Mouse (Mus musculus): ENCODE measurements around the gene Trappc1. TPM values are rescaled to one million over a fixed set of nuclear protein-coding genes. Genes with fewer than 3 reads are reported as not detected.
A peak's percentile ranks its signal among the peaks of the same experiment; 100 is the strongest.
"Not testable (repeated sequence)": the region's sequence is repeated elsewhere in the genome, so short reads cannot be mapped to it uniquely, and the experiment has no call there.

Gene Trappc1
- total RNA-seq (2021): 10 to 100 TPM; 55.4 to 55.5 TPM
- long read RNA-seq, experiment 1, transcript Trappc1-202 (4 exons, 759 nt): minor isoform, 10 of 28 reads
- long read RNA-seq, experiment 1, transcript Trappc1-203 (5 exons, 751 nt): major isoform, 15 of 28 reads
- long read RNA-seq, experiment 1, partial matches to known transcripts: 2 of 28 reads
- long read RNA-seq, experiment 1, other reads (novel, unspliced or antisense): 1 of 28 reads
- long read RNA-seq, experiment 2, transcript Trappc1-202 (4 exons, 759 nt): minor isoform, 13 of 29 reads
- long read RNA-seq, experiment 2, transcript Trappc1-203 (5 exons, 751 nt): major isoform, 15 of 29 reads
- long read RNA-seq, experiment 2, partial matches to known transcripts: 0 of 29 reads
- long read RNA-seq, experiment 2, other reads (novel, unspliced or antisense): 1 of 29 reads

DNA sequence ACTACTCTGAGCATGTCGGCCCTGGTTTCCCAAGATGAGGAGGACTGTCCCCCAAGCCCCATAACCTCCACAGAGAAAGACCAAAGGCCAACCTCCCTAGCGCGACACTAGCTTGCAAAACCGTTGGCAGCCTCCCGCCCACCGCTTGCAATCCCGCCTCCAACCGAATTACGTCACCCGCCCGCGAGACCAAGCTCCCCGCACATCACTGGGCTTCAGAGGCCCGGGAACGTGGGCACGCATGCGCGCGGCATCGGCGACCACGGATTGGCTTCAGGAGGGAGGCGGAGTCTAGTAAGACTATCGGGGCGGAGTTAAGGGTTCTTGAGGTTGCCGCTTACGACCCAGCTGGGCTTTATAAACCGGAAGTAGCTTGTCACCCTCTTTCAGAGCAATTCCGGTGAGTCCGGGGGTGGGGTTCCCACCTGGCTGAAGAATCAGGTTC is at the start of gene Trappc1, which contains the start of gene Cntrob:
TSS of gene Trappc1 (plus strand) at position 314 of the 445 bp plus-strand sequence.
TSS of gene Cntrob (minus strand) at position 109 of the 445 bp plus-strand sequence.
- peak; percentile 98 for DNase-seq

GRCm38 (mm10) chr11:69275650-69276049 is 48.1 kb upstream of the Trappc1 start:
- DNase-seq: no peak

GRCm38 (mm10) chr11:69276081-69276480 is 47.7 kb upstream of the Trappc1 start:
- no peak for DNase-seq

DNA sequence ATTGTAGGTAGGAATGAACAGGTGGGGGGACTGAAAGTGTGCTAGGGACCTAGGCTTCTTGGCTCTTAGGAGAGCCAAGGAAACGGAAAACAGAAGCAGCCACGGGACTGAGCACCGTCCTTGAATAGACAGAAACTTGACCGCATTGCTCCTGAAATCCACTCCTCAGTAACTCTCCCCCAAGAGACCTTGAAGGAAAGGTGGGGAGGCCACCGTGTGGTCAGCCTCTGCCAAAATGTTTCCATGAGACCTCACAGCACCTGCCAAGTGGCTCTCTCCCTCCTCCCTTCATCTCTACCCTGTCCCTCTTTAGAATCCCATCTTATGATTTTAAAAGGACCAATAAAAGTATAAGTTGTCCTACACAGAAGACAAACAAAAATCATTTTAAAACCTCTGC is 46.5 kb upstream of the Trappc1 start:
- DNase-seq: no peak

GRCm38 (mm10) chr11:69291111-69291510 is 32.7 kb upstream of the Trappc1 start:
- no peak for DNase-seq

GRCm38 (mm10) chr11:69295286-69295685 is 28.5 kb upstream of the Trappc1 start:
- no peak for DNase-seq

DNA sequence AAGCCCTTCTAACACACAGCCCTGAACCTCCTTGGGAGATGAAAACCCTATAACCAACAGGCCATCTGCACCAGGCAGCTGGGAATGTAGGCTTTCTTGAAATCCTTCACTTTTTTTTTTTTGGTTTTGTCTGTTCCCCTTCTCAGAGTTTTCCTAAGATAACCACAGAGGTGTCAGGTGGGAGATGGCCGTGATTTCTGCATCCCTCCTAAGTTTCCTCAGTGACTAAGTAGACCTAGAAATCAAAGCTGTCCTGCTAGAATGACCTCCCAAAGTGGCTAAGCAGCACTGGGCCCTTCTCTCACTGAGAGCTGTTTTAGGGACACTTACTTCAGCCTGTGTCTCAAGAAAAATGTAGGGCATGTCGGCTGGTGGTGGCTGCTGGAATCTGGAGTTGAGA is 26.0 kb upstream of the Trappc1 start:
- no peak for DNase-seq

DNA sequence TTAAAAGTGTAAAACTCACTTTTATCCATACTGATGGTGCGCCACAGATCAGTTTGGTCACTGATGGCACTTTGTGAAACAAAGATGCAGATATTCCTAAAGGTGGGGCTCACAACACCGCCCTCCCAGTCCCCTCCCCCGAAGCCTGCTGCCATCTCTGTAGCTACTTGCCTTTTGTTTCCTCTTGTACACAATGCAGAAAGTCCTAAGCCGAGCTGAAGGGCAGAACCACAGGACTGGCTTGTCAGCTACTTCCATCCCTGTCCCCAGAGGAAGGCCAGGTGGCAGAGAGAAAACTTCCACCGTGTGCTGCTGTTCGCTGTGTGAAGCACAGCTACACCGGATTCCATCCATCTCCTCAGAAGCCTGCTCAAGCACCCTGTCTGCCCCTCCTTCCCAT is 25.5 kb upstream of the Trappc1 start:
- no peak for DNase-seq

GRCm38 (mm10) chr11:69302817-69303216 is 21.0 kb upstream of the Trappc1 start:
- no peak for DNase-seq

DNA sequence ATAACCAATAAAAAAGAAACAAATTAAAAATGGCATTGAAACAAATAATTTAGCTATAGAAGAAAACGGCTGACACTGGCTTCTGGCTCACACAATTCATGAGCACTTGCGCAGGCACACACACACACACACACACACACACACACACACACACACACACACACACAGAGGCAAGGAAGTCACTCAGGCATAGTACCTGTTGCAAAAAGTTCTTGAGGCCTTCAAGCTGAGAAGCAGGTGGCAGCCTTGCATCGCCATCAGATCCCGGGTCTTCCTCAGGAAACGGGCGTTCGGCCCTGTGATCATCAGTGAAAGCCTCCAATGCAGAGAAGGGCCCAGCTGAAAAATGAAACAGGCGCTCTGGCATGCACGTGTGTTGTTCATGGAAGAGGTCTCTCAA is 18.5 kb upstream of the Trappc1 start:
- DNase-seq: no peak

DNA sequence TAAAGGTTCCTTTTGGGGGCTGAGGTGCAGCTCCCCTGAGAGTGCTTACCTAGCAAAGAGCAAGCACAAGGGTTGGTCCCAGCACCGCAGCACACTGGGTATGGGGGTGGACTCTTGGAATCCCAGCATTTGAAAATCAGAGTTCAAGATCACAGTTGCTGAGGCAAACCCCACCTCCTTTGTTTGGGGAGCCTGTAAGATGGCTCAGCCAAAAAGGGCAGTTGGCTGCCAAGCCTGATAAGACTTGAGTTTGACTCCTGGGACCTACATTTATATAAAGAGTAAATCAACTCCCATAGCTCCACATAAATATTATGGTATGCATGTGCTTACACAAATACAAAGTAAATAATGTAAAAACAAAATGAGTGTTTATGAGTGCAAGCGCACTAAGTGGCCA is 17.7 kb upstream of the Trappc1 start:
- DNase-seq: no peak

DNA sequence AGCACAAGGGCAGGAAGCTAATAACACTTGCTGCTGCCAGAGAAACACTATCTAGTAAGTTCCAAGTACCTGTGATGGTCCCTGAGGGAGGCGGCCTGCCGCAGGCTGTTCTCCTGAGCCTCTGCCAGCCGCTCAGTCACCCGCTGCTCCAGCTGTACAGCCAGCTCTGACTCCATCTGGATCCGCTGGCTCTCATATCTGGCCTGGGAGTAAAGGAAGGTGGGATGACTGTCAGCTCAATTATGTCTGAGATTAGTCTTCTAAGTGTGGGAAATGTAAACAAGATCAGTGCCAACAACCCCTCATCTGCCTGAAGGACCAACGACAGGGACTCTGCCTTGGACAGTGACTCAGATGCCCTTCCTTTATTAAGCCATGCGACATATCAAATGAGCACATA is 12.5 kb upstream of the Trappc1 start:
- DNase-seq: peak; percentile 27

- DNase-seq: no peak
These were observed 7.4 kb upstream of the Trappc1 start for GRCm38 (mm10) chr11:69316361-69316760.

- DNase-seq: not testable (repeated sequence)
These were observed 5.8 kb upstream of the Trappc1 start for GRCm38 (mm10) chr11:69318000-69318399.

- no peak for DNase-seq
These were observed 2.2 kb upstream of the Trappc1 start for GRCm38 (mm10) chr11:69321580-69321979.

DNA sequence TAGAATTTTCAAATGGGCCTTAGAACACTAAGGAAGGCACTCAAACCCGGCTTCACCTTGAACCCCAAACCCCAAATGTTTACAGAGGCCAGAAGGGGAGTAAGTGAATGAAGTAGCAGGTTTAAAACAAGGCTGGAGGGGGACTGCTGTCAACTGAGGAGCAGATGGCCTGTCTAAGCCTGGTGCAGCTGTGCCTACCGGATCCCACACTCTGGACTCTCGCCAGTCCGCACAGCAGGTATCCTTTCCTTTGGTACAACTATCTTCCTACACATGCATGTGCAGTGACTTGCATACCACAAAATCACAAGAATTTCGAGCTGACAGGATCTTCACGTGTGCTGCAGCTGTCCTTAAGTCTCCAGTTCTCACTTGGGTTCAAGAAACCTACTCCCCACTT is 1.8 kb upstream of the Trappc1 start:
- DNase-seq: no peak

GRCm38 (mm10) chr11:69322693-69323471 is 898 bp upstream of the Trappc1 start:
- no peak for DNase-seq

DNA sequence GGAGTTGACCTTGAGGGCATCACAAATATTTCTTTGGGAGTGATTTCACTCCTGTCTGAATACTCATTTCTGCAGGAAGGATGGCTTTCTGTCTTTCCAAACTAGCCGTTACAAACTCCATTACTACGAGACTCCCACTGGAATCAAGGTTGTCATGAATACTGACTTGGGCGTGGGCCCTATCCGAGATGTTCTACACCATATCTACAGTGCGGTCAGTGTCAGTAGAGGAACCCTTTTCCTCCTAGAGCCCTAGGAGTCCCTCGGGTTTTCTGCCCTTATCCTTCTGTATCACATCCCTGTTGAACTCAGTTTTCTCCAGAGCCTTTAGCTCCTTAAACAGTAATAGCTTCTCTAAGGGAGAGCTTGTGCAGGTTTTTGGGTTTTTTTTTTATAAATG is 969 bp downstream of the Trappc1 start:
- no peak for DNase-seq

DNA sequence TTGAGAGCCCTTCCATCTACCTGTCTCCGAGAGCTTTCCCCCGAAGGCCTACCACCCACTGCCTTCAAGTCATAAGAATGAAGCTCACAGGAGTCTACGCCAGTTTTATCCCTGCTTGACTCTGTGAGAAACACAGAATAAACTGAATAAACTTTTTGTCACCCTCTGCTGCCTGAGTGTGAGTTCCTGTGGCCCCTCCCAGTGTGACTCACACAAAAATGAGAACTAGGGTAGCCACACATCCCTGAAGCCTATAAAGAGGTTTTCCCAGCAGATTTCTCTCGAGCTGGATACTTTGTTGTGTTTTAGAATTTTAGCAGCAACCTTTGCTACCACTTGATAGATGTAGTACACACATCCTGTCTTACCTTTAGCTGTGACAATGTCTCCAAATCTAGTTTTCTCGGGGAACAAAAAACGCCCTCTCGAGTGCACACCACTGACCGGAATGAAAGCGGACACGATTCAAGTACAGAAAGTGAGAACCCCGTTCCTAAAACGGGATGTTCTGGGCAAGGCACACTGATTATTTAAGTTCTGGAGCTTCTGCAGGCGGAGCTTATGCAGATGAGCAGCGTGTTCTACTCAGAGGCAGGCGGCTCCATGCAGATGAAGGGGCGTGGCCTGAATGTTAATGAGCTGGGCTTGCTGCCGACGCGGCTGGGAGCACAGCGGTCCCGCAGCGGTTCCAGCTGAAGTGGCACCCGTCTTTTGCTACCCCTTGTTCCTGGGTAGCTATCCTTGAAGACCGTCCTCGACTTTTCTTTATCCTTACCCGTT is 2.0 kb downstream of the Trappc1 start, which contains the start of gene Kcnab3:
TSS of gene Kcnab3 (plus strand) at position 631 of the 780 bp plus-strand sequence.
- peak; percentile 71 for DNase-seq

GRCm38 (mm10) chr11:69326408-69327156 is 2.8 kb downstream of the Trappc1 start:
- DNase-seq: peak; percentile 36

DNA sequence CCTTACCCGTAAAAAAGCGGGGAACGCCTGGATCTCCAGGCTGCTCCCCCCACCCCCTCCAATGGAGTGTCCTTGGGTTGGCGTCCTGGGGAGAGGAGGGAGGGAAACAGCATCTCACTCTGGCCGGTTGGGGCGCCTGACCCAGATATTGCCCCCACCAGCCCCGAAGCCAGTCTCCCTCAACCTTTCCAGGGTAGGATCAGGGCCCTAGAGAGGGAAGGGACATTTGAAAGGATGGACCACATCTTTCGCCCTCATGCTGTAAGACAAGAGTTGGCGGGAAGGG is 3.3 kb downstream of the Trappc1 start:
- no peak for DNase-seq

DNA sequence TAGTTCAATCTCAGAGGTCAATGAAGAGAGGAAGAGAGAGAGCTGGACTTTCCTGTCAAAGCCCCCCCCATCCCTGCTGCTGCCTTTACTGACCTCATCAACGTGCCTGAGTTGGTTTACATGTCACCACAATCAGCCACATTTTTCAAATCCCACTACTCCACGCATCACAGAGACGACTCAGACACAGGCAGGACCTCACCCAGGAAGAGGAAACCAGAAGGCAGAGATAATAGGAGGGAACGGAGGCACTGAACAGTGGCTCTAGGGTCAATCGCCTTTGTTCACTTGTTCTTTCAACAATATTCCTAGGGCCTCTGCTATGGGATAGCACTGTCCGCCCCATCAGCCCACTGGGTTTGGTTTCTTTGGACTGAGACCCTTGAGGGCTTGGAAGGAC is 3.9 kb downstream of the Trappc1 start:
- no peak for DNase-seq
